Mouse (Mus musculus) intestine, postnatal 0 days (tissue): ENCODE measurements around the gene Ppp4r2. TPM values are rescaled to one million over a fixed set of nuclear protein-coding genes. Genes with fewer than 3 reads are reported as not detected.

ENCODE experiments used
- ATAC-seq: fragments of 200-750 bp; cut with Nextera tagmentation; 2 replicates; pipeline ENCODE4 v1.8.0; 2017; ENCODE audit warnings: mild to moderate bottlenecking, moderate TSS enrichment, moderate library complexity
- H3K27ac ChIP-seq: fragments of 300-500 bp; sonication (generic); 2 replicates; pipeline ENCODE4 v1.5.1; 2014; ENCODE audit warnings: mild to moderate bottlenecking, low read depth, low read length, moderate library complexity
- H3K27me3 ChIP-seq: fragments of 300-500 bp; sonication (generic); replicated peaks from 2 replicates; pipeline ENCODE4 v1.6.1; 2014; ENCODE audit warnings: low read length, mixed read lengths; ENCODE audit not compliant: control insufficient read depth, insufficient read depth
- H3K36me3 ChIP-seq: fragments of 300-500 bp; sonication (generic); 2 replicates; pipeline ENCODE4 v1.6.1; 2014; ENCODE audit warnings: mild to moderate bottlenecking, moderate library complexity; ENCODE audit not compliant: control insufficient read depth, insufficient read depth
- H3K4me1 ChIP-seq: fragments of 300-500 bp; sonication (generic); replicated peaks from 2 replicates; pipeline ENCODE4 v1.6.1; 2014; ENCODE audit warnings: antibody characterized with exemption, low read length, mixed read lengths; ENCODE audit not compliant: control insufficient read depth, insufficient read depth
- H3K4me2 ChIP-seq: fragments of 300-500 bp; sonication (generic); replicated peaks from 2 replicates; pipeline ENCODE4 v1.6.1; 2014; ENCODE audit warnings: low read depth, mild to moderate bottlenecking, moderate library complexity
- H3K4me3 ChIP-seq: fragments of 300-500 bp; sonication (generic); 2 replicates; pipeline ENCODE4 v1.5.1; 2014; ENCODE audit warnings: low read depth, low read length
- H3K9ac ChIP-seq: fragments of 300-500 bp; sonication (generic); 2 replicates; pipeline ENCODE4 v1.6.1; 2014; ENCODE audit warnings: mild to moderate bottlenecking, low read depth, low read length
- H3K9me3 ChIP-seq: fragments of 300-500 bp; sonication (generic); 2 replicates; pipeline ENCODE4 v1.6.1; 2016; ENCODE audit warnings: mixed run types; ENCODE audit not compliant: control insufficient read depth
- CTCF ChIP-seq: sonication (generic); IDR thresholded peaks from 2 replicates; pipeline ENCODE4 v1.5.1; 2016; ENCODE audit warnings: low read depth, mild to moderate bottlenecking, control low read depth, antibody characterized with exemption, moderate library complexity
- WGBS: fragments of 180-500 bp; shearing (Covaris S2); extraction: QIAGEN DNeasy Blood & Tissue Kit; methylation state at CpG from one replicate; pipeline ENCODE4 v1.1.7; 2014; 5-methylcytosine and 5-hydroxymethylcytosine counted together
- polyA plus RNA-seq: library from polyadenylated mRNA; unstranded; fragments of >200 nt; fragmentation: Nextera tagmentation; extraction: Ambion mirVana; gene quantifications from 2 replicates; pipeline ENCODE4 v1.2.1, GENCODE M21; 2015

Gene Ppp4r2
- polyA plus RNA-seq, 1 experiment from 2014 or later: 8.6 TPM

DNA sequence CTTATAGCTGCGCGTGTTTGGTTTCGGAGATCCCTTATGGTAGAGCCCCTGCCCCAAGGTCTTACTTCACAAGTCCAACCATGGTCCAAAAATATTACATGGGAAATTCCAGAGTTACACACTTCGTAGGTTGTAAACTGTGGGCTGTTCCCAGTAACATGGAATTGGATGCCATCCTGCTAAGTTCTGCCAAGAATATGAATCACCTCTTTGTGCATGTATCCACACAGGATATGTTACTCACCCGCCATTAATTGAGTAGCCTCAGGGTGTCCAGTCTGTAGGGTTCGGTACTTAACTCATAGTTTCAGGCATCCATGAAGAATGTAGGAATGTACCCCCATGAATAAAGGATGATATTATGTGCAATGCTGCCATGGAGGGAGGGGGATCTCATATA, 34.1 kb upstream of the Ppp4r2 start:
- no peak overlapping the region for H3K9ac ChIP-seq
- no peak for TF ChIP-seq CTCF
- 0 out of 2 replicates have a peak, but pooled peaks cover 6% of the 10 kb centered on the region for H3K4me1 ChIP-seq
- no peaks in the 10 kb centered on the region; the same call in 1 of the 2 replicates for H3K27me3 ChIP-seq
- WGBS: 88% methylated on average over 6 of the region's 6 CpGs
- no peak overlapping the region for H3K27ac ChIP-seq
- no peak for ATAC-seq
- H3K9me3 ChIP-seq: no peaks in the 10 kb centered on the region
- H3K4me3 ChIP-seq: no peak overlapping the region
- no peaks in the 10 kb centered on the region for H3K36me3 ChIP-seq
- no peak overlapping the region for H3K4me2 ChIP-seq

DNA sequence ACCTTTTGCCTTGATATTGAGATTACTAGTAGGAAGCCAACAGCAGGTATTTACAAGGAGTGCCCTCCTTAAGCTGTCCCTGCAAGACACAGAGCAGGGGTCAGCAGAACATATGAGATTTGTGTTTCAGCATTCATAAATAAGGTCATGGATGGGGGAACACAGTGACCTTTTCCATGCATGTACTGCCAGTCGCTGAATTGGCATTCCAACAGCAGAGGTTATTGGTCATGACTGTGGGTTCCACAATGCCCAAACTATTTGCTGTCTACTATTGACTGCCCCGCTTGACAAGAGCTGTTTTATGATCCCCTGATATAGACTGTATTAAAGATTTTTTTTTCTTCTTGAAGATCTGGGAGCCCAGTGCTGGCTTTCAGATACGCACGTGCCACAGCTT, 33.7 kb upstream of the Ppp4r2 start:
- WGBS: 88% methylated on average over 4 of the region's 4 CpGs
- H3K27me3 ChIP-seq: no peaks in the 10 kb centered on the region; the same call in 1 of the 2 replicates
- H3K36me3 ChIP-seq: no peaks in the 10 kb centered on the region
- TF ChIP-seq CTCF: no peak
- 0 out of 2 replicates have a peak, but pooled peaks cover 6% of the 10 kb centered on the region for H3K4me1 ChIP-seq
- no peak overlapping the region for H3K9ac ChIP-seq
- H3K27ac ChIP-seq: no peak overlapping the region
- no peak overlapping the region for H3K4me2 ChIP-seq
- H3K9me3 ChIP-seq: no peaks in the 10 kb centered on the region
- no peak overlapping the region for H3K4me3 ChIP-seq
- ATAC-seq: no peak

GRCm38 (mm10) chr6:100800497-100800955, 32.9 kb upstream of the Ppp4r2 start:
- H3K9me3 ChIP-seq: no peaks in the 10 kb centered on the region
- 0 out of 2 replicates have a peak, but pooled peaks have one; percentile 38 for ATAC-seq
- H3K27ac ChIP-seq: no peak overlapping the region
- no peak for TF ChIP-seq CTCF
- H3K4me1 ChIP-seq: 0 out of 2 replicates have a peak, but pooled peaks cover 6% of the 10 kb centered on the region
- no peak overlapping the region for H3K4me3 ChIP-seq
- 18% methylated on average over 10 of the region's 10 CpGs for WGBS
- H3K27me3 ChIP-seq: no peaks in the 10 kb centered on the region; the same call in 1 of the 2 replicates
- no peak overlapping the region for H3K9ac ChIP-seq
- no peak overlapping the region for H3K4me2 ChIP-seq
- H3K36me3 ChIP-seq: no peaks in the 10 kb centered on the region

- H3K4me3 ChIP-seq: no peak overlapping the region
- H3K27ac ChIP-seq: no peak overlapping the region
- peak; percentile 67 for ATAC-seq
- TF ChIP-seq CTCF: no peak
- no peaks in the 10 kb centered on the region for H3K36me3 ChIP-seq
- peak overlapping the region; percentile 55 for H3K4me2 ChIP-seq
- H3K27me3 ChIP-seq: no peaks in the 10 kb centered on the region; the same call in 1 of the 2 replicates
- no peaks in the 10 kb centered on the region for H3K9me3 ChIP-seq
- 0 out of 2 replicates have a peak, but pooled peaks cover 6% of the 10 kb centered on the region for H3K4me1 ChIP-seq
- 32% methylated on average over 13 of the region's 13 CpGs for WGBS
- H3K9ac ChIP-seq: no peak overlapping the region
Measured at GRCm38 (mm10) chr6:100802381-100803083, 30.9 kb upstream of the Ppp4r2 start.

- Histone ChIP-seq H3K36me3 (no peaks in the 10 kb centered on the region), H3K4me2 (peak overlapping the region; percentile 55; the same call in 1 of the 2 replicates), H3K9me3 (no peaks in the 10 kb centered on the region), H3K27me3 (no peaks in the 10 kb centered on the region; the same call in 1 of the 2 replicates), H3K9ac (no peak overlapping the region), H3K4me1 (0 out of 2 replicates have a peak, but pooled peaks cover 6% of the 10 kb centered on the region), H3K4me3 (no peak overlapping the region), H3K27ac (no peak overlapping the region)
- TF ChIP-seq CTCF: no peak
- no peak for ATAC-seq
- 60% methylated on average over 3 of the region's 3 CpGs for WGBS
Measured at GRCm38 (mm10) chr6:100803250-100803649, 30.2 kb upstream of the Ppp4r2 start.

GRCm38 (mm10) chr6:100807187-100807586, 26.2 kb upstream of the Ppp4r2 start:
- H3K4me2 ChIP-seq: no peak overlapping the region
- no peak overlapping the region for H3K4me3 ChIP-seq
- WGBS: 92% methylated on average over 9 of the region's 9 CpGs
- no peaks in the 10 kb centered on the region for H3K36me3 ChIP-seq
- H3K27ac ChIP-seq: no peak overlapping the region
- H3K27me3 ChIP-seq: no peaks in the 10 kb centered on the region
- ATAC-seq: no peak
- TF ChIP-seq CTCF: no peak
- 0 out of 2 replicates have a peak, but pooled peaks cover 4% of the 10 kb centered on the region for H3K4me1 ChIP-seq
- H3K9me3 ChIP-seq: no peaks in the 10 kb centered on the region
- H3K9ac ChIP-seq: no peak overlapping the region
